ENCODE assay signal across 15 mouse cellular contexts in the genomic region with DNA sequence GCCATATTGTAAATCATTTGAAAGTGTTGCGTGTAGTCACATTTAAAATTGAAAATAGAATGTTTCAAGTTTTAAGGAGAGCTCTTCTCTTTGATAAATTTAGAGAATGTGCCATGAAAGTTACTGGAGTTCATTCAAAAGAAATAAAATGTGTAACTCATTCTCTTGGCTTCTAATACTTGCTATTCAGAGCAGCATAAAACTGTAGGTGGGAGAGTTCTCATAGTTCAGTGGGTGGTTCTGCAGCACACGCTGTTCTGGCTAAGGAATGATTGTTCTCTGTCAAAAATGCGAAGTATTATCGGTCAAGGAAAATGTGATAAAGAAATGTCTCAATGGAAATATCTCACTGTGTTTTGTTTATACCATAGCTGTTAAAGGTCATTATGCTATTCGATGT.
"Had no signal": no experiment of that assay in that cellular context is flagged by ENCODE, and none has a peak within 500 bp of the region (broad histone marks: within the 10 kb centered on the region; RNA-seq: fewer than 3 reads in every experiment).

No protein-coding gene starts in this region.

- H3K27me3 ChIP-seq: limb, embryonic 13.5 days; neural tube, embryonic 15.5 days; stomach, embryonic 15.5 days had no signal

- H3K9me3 ChIP-seq: limb, embryonic 13.5 days; midbrain, embryonic 10.5 days; neural tube, embryonic 15.5 days; stomach, embryonic 15.5 days had no signal

- H3K36me3 ChIP-seq: limb, embryonic 13.5 days; midbrain, embryonic 10.5 days; neural tube, embryonic 15.5 days; stomach, embryonic 15.5 days had no signal

- H3K9ac ChIP-seq: limb, embryonic 13.5 days; liver, embryonic 14.5 days; neural tube, embryonic 15.5 days; stomach, embryonic 15.5 days had no signal

- H3K4me2 ChIP-seq: limb, embryonic 13.5 days; neural tube, embryonic 15.5 days; stomach, embryonic 15.5 days had no signal

- H3K4me3 ChIP-seq: limb, embryonic 13.5 days; midbrain, embryonic 10.5 days; myocyte; neural tube, embryonic 15.5 days; stomach, embryonic 15.5 days had no signal

- H3K27ac ChIP-seq: limb, embryonic 13.5 days; liver, embryonic 14.5 days; midbrain, embryonic 10.5 days; neural tube, embryonic 15.5 days; stomach, embryonic 15.5 days had no signal

- DNase-seq: kidney, adult 18-20 months; kidney, postnatal 14 days; left cerebral cortex, postnatal 4 days; lung, adult 18-20 months; lung, postnatal 36 days; midbrain, embryonic 14.5 days; right cerebral cortex, postnatal 4 days; thymus, adult 18-20 months; thymus, postnatal 14 days had no signal

- H3K4me1 ChIP-seq: limb, embryonic 13.5 days; midbrain, embryonic 10.5 days; neural tube, embryonic 15.5 days; stomach, embryonic 15.5 days had no signal
